Mouse (Mus musculus) olfactory bulb, adult 2 months (tissue): Measurements from ENCODE around the gene Art4.

ENCODE experiments used
- CTCF ChIP-seq: fragments of 200-500 bp; IDR thresholded peaks from 2 replicates; pipeline ENCODE4 v1.5.1; 2012; ENCODE audit warnings: low read depth, mild to moderate bottlenecking, low read length, moderate library complexity; ENCODE audit not compliant: insufficient read depth
- POLR2A ChIP-seq: fragments of 200-500 bp; IDR thresholded peaks from 2 replicates; pipeline ENCODE4 v1.6.1; 2012; ENCODE audit warnings: mild to moderate bottlenecking, low read depth, low read length, moderate library complexity; ENCODE audit not compliant: insufficient read depth

- TF ChIP-seq CTCF (no peak), POLR2A (no peak)
Measured at GRCm38 (mm10) chr6:136898222-136898621, 40.7 kb upstream of the Art4 start.
